Mouse (Mus musculus): Measurements from ENCODE around the gene Fgfr3. TPM values are rescaled to one million over a fixed set of nuclear protein-coding genes. Genes with fewer than 3 reads are reported as not detected.

Gene Fgfr3
- total RNA-seq (2014; fragmentation: Nextera tagmentation) (not detected in 2 replicates), total RNA-seq (2017) (not detected in 2 replicates)

DNA sequence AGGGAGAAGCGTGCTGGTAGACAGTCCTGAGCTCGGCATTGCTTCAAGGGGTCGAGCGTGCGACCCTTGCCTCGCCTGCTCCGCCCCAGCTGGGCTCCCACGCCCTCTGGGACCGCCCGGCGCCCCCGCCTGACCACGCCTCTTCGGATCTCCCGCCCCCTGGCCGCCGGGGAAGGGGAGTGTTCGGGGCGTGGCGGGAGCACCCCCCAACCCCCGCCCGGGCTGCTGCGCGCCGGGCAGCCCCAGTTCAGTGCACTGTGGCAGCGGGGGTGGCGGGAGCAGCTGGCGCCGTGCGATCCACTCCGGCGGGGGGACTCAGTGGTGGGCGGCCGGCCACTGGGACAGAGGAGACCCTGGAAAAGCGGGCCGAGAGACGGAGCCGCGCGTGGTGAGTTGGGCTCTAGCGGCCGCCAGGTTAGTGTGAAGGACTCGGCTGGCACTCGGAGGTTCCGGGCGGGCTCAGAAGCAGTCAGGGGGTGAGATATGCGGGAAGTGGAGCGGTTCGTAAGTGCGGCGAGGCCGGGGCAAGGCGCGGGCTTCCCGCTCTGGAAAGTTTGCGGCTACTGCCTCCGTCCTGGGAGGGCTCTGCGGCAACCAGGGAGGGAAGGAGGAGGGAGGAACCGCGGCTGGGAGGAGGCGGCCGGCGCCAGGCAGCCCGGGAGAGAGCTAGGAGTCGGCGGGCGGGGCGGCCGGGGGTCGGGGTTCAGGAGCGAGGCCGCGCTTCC is at the start of gene Fgfr3:
Gene Fgfr3, plus strand, starts transcription at position 134 of the 725 bp plus-strand sequence.
- peak; percentile 61 for ATAC-seq (replicated peaks; ENCODE audit: poor library complexity, severe bottlenecking)

DNA sequence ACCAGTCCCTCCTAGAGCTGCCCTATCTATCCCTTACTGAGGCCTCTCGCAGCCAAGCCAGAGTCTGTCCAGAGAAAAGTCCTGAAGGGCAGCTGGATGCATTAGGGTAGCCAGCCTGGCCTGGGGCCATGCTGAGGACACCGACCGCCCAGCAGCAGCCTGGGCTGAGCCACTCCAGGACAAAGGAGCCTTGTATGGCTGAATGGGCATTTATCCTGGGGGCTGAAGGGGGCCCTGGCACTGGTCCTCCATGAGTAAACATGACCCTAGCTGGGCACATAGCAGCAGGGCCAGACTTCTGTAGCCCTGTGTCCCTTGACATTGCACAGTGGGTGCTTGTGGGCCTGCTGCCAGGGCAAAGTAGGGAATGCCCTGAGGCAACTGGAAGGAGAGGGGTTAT is 47.0 kb upstream of the Fgfr3 start:
- no peak for ATAC-seq (replicated peaks; ENCODE audit: poor library complexity, severe bottlenecking)

DNA sequence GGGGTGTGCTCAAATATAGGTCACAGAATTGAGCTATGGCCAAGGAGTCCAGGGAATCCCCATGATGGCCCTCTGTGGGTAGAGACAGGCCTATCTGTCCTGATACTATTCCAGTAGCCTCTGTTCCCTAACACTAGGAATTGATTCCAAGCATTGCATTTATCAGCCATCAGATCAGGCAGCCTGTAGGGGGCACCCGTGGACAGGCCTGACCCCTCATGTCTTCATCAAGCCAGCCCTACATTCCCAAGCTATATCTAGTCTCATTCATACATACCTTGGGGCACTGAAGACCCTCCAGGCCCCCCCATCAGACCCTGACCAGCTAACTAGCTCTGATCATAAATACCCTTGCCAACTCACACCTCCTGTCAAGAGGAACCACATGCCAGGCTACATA is 45.5 kb upstream of the Fgfr3 start:
- peak; percentile 66 for ATAC-seq (replicated peaks; ENCODE audit: poor library complexity, severe bottlenecking)

DNA sequence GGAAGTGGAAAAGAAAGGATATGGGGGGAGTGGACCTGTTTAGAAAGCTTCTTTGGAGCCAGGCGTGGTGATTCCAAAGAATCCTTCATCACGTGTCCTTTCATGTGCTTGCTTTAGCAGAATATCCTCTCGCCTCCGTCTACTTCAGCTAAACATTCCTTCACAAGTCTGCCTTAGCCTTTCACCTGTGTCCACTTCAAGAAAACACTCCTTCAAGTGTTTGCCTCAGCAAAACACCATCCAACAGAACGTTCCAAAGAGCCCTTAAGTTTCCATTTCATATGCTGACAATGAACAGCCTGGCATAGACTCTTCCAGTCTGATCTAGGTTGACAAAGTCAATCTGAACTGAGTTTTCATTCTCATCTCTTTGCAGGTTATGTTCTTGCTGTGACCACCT is 43.2 kb upstream of the Fgfr3 start:
- ATAC-seq (replicated peaks; ENCODE audit: poor library complexity, severe bottlenecking): no peak

DNA sequence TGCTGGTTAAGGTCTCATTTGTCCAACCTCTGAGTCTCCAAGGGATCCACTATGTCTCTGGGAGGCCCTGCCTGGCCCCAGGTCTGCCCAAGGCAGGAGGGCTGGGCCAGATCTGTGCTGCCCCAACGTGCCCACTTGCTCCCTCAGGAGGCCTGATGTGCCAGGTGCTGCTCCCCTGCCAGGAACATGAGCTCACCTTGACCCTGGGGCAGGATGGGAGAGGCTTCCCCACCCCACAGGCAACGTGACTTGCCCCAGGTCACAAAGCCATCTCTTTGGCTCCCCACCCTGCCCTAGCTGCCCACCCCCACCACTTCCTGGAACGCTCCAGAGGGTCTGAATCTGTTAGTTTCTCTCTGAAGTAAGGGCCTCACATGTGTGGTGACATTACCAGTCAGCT is 40.4 kb upstream of the Fgfr3 start:
- ATAC-seq (replicated peaks; ENCODE audit: poor library complexity, severe bottlenecking): no peak

DNA sequence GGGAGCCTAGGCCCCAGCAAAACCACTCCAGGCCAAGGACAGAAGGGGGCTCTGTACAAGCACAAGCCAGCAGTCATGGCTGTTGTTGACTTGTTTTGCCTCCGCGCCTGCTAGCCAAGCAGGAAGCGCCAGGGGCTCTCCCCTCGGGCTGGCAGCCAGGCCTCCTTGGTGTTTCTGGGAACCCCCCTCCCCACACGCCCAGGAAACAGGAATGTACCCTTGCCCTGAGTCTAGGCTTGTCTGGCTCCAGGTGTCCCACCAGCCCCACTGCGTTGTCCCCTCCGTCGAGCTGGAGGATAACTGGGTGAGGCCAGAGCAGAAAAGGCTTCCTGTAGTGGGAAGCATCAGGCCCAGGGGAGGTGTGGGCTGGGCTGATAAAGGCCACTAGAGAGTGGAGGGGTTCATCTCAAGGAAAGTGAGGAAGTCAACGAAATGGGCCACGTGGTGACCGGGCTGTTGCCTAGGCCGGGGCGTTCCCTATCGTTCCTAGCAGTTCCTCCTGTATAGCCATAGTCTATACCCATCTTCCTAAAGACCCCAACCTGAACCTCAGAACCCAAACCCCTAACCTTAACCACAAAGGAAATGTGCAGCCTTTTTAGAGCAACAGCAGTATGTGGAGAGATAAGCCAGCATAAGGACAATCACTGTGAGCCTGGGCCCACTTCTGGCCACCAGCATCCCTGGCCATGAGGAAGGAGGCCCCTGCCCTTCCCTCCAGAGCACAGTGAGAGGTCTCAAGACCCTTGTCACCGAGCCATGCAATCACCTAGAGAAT is 39.7 kb upstream of the Fgfr3 start:
- ATAC-seq (replicated peaks; ENCODE audit: poor library complexity, severe bottlenecking): peak; percentile 55; the same call in 1 of the 2 replicates

DNA sequence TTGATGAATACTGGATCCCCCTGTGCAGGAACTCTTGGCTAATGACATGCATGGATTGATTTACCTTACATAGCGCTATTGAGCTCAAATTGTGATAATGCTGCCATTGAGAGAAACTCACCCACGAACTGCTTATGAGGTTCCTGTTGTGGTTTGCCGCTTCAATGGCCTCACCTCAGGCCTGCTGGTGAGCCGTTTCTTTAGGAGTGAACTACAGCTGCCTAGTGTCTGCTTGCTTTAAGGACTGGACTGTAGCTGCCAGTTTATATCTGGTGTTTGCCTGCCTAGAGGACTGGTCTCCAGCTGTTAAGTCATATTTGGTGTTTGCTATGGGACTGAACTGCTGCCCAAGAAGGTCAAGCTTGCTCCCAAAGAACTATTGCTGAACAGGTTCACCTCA is 38.5 kb upstream of the Fgfr3 start:
- ATAC-seq (replicated peaks; ENCODE audit: poor library complexity, severe bottlenecking): no peak

DNA sequence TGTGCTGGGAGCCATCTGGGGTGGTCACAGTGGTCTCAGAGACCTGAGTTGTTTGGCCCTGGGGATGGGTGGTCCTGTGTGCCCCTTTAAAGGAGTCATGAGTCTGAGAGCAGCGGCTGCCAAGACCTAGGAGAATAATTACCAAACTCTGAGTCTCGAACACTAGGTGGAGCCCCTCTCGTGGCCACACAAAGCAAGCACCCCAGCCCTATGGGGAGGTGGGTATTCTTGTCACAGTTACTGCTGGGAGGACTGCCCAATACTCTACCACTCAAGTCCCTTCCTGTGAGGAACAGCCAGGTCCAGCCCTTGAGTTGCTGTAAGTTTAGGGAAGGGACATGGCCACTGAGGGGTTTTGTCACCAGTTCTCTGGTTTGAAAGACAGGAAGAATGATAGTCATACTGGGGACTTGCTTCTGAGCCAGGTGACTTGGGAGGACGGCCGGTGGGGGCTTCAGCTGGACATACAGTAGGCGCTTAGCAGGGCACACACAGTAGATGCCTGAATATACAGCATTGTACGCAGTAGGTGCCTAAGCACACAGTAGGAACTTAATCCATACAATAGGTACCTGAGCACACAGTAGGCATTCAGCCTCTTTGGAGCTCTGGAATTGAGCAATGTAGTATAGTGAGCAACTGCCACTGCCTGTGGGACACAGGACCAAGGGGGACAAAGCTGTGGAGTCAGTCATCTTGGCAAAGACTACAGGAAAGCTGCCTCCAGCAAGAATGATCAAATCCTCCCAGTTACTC is 37.4 kb upstream of the Fgfr3 start:
- ATAC-seq (replicated peaks; ENCODE audit: poor library complexity, severe bottlenecking): 0 out of 2 replicates have a peak, but pooled peaks have one; percentile 34

DNA sequence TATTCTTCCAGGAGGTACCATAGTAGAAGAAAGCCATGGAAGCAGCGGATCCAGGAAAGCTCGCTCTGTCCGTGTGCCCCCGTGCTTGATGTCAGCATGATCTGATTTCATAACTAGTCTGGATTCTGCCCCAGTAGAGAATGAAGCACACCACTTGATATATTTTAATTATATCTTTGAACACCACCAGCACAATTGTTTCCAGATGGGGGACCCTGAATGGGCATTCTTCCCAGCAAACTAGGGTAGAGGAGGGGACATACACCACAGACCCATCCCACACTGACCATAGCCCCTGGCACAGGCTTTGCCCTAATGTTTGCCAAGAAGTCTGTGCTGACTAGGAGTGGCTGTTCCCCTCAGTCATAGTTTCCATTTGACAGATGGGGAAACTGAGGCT is 36.5 kb upstream of the Fgfr3 start:
- no peak for ATAC-seq (replicated peaks; ENCODE audit: poor library complexity, severe bottlenecking)

DNA sequence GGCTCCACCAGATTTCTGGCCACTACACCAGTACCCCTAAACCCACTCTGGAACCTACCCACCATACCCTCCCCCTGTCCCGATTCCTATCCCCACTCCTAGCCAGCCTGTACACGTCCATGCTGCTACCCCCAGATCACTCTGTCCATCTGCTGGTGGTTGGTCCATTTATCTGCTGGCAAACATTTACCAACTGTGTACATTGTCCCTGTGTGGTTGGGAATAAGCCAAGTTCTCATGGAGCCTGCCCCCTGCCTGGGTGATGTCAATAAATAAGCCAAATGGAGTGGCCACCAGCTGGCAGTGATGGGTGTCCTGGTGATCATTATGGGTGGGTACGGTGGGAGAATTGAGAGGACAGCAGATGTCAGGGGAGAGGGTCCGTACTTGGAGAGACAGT is 34.3 kb upstream of the Fgfr3 start:
- no peak for ATAC-seq (replicated peaks; ENCODE audit: poor library complexity, severe bottlenecking)

DNA sequence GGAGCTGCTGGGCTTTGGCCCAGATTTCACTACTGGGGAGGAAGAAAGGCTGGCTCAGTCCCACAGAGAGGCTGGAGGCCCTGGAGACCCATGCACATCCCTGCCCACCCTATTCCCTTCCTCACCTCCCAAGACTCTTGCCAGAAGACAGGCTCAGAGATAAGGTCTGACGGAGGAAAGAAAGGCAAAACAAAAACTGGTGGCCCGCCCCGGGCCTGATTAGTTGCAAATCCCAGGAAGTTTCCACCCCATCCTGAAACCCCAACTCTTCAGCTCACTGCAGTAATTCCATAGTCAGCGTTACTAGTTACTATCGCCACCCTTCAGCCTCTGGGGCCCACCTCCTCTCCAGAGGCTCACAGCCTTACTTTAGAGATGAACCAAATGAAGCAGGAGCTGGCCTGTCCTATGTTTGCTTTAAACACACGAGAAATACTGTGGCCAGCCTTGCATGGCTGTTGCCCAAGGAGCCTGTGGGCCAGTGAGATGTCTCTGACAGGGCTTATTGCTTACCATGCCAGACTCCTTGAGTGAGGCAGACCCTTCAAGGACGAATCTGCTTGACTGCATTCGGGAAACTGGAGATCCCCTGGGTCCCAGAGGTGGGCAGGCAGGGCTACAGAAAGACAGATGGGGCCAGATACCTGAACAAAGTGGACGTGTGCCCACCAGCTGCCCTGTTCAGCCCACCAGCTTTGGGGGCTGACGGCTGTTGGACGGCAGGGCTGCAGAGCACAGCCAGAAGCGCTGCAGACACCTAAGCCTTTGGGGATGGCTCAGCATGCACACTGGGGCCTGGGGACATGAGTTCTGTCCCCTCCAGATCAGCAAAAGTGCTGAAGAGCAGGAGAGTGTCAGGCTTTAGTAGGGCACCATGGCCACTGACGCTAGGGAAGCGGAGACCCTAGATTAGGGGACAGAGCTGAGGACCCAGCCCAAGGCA is 32.9 kb upstream of the Fgfr3 start:
- ATAC-seq (replicated peaks; ENCODE audit: poor library complexity, severe bottlenecking): no peak

DNA sequence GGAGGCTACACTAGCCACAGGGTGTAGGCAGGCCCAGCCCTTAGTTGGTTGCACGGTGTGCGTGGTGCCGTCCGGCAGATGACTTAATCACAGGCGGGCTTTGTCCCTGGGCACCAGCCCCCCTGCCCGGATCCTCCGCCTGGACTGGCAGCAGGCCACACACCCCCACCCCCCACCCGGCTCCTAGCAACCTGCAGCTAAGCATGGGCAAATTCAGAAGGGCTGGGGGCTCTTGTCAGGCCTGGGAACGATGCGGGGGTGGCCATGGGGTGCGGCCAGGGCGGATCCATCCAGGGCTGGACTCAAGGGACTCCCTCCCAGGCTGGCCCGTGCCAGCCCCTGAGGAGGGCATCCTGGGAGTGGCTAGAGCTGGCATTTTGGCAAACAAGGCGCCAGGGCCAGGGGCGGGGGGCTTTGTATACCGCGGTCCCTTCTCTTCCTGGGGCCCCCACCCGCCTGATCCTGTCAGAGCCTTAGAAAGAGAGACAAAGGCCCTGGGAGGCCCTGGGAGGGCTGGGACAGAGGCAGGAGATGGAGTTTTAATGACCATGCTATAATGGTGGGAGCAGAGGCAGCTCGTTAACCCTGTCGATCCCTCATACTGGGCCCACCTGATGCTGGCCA is 32.1 kb upstream of the Fgfr3 start:
- ATAC-seq (replicated peaks; ENCODE audit: poor library complexity, severe bottlenecking): no peak

DNA sequence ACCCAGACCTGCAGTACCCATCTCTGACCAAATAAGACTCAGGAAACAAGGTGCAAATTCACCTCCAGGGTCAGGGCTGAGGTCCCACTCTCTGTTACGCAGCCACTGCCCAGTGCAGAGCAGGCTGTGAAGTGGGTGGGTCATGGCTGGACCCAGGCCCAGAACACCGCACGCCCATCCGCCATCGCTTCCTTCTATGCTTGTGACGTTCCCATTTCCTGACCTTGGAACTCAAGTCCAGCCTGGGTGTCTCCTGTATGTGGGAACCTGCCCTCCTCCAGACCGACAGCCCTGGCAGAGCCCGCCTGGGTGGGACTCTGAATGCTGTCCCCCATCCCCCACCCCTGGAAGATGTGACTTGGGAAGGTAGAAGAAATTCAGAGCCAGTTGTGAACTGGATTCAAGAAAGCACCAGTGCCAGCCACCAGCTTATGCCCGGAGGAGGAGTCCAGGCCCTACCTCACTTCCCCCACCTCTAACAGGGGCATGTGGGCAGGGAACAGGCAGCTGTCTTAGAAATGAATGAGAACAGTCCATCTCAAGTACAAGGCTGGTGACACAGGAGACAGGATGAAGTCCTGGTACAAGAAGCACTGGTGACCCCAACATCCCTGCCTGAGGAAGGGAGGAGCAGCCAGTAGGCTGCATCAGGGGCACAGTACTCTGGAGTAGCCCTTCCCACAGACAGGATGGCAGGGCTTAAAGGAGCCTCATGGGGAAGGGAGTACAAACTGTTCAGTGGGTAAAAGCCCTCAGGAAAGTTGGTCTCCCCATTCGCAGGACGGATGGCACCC is 31.4 kb upstream of the Fgfr3 start:
- ATAC-seq (replicated peaks; ENCODE audit: poor library complexity, severe bottlenecking): no peak

DNA sequence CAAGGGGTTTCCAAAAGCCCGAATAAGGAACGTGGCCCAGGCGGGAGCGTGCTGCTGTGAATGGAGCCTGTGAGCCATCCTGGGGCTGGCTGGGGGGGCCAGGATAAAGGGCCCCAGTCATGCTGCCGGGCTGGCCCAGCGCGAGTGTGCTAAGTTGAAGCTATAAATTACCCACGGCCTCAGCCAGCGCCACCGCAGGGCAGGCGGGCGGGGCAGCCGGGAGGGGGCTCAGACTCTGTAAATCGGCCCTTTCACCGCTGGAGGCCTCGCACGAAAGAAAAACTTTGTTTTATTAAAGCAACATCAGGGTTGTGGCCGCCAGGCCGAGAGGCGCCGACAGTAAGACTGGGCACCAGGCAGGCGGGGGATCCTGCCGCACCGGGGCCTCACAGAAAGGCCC is 29.1 kb upstream of the Fgfr3 start:
- ATAC-seq (replicated peaks; ENCODE audit: poor library complexity, severe bottlenecking): peak; percentile 22; the same call in 1 of the 2 replicates

DNA sequence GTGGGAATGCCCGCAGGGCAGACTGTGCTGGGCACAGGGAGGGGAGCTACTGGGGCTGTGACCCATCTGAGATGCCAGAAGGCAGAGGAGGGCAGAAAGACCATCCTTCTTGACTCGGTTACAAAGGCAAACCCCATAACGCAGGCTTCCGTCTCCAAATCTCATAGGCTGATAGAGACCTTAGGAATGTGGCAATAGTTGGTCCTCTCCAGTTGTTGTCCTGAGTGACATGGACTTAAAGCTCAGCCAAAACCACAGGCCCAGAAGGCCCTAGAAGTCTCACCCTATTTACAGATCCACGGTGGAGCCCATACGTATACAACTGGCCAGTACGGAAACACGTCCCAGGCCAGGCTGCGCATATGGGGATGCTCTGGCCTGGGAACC is 27.0 kb upstream of the Fgfr3 start:
- no peak for ATAC-seq (replicated peaks; ENCODE audit: poor library complexity, severe bottlenecking)

DNA sequence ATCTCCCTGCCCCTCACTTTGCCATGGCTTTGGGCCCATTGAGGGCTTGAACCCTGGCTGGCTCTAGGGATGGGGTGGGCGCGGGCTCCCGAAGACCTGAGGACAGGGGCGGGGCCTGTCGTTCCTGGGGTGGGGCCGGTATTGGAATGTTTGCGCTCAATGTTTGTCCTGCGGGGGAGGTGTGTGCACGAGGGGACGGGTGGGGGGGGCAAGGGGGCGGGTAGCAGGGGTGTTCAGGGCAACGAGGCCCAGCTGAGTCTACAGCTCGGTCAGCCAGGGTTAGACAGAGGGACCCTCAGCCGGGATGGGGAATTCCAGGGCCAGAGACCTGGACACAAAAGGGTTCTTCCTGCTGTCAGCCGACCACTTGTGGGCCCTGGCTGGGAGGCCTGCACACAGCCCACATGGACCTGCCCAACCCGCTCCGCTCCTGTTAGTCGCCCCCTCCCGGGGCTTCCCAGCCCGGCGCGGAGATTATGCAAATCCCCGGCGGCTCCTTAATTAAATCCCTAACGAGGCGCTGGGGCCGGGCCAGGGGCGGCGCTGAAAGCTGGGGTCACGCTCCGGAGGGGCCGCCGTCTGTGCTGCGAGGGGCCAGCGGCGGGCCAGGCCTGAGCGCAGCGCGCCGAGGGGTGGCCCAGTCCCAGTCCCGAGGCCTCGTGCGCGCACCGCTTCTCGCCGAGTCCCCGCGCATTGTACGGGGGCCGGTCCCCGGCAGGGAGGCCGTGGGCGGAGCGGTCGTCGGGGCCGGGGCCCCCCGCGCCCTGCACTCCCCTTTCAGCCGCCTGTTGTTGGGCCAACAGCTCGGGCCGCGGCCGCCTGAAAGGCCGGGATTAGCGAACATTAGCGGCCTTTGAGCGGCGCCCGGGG is 26.4 kb upstream of the Fgfr3 start:
- peak; percentile 40 for ATAC-seq (replicated peaks; ENCODE audit: poor library complexity, severe bottlenecking)

DNA sequence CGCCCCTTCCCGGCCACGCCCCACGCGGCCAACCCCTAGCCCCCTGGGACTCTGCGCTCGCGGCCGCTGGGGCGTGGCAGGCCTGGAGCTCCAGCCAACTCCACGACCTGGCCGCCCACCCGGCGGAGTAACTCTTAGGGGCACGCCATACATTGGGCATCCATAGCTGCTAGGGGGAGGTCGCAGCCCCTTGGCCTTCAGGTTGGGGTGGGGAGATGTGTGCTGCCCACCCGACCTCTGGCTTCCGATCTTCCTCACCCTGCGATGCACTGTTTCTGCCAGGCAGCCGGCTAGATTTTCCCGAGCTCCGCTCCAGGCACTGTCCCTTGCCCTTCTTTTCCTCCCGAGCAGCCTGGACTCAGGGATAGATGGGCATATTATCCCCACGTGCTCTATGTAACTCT is 25.8 kb upstream of the Fgfr3 start:
- ATAC-seq (replicated peaks; ENCODE audit: poor library complexity, severe bottlenecking): peak; percentile 11; the same call in 1 of the 2 replicates

DNA sequence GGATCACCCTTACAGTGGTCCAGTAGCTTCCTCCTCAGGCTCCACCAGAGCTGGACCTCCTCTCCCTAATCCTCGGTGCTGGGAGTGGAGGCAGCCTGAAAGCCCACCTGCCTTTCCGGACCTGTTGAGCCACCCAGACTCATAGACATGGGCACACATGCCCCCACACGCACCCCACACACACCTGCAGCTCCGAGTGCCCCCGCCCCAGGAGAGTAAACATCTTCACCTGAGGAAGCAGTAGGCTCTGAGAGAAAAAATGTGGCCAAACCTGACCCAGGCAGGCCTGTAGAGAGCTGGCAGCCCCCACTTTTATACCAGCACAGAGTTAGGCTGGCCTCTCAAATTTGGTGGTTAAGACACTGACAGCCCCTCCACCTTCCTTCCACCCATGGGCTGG is 25.0 kb upstream of the Fgfr3 start:
- no peak for ATAC-seq (replicated peaks; ENCODE audit: poor library complexity, severe bottlenecking)

Measured in granulocyte monocyte progenitor cell, adult 5-6 weeks (primary cell).